Mouse (Mus musculus): ENCODE measurements around the gene Atp5d. TPM values are rescaled to one million over a fixed set of nuclear protein-coding genes. Genes with fewer than 3 reads are reported as not detected.
A peak's percentile ranks its signal among the peaks of the same experiment; 100 is the strongest.

The Atp5d gene
- 1,000 to 10,000 TPM; 1,058 to 1,125 TPM for total RNA-seq (2021)

DNA sequence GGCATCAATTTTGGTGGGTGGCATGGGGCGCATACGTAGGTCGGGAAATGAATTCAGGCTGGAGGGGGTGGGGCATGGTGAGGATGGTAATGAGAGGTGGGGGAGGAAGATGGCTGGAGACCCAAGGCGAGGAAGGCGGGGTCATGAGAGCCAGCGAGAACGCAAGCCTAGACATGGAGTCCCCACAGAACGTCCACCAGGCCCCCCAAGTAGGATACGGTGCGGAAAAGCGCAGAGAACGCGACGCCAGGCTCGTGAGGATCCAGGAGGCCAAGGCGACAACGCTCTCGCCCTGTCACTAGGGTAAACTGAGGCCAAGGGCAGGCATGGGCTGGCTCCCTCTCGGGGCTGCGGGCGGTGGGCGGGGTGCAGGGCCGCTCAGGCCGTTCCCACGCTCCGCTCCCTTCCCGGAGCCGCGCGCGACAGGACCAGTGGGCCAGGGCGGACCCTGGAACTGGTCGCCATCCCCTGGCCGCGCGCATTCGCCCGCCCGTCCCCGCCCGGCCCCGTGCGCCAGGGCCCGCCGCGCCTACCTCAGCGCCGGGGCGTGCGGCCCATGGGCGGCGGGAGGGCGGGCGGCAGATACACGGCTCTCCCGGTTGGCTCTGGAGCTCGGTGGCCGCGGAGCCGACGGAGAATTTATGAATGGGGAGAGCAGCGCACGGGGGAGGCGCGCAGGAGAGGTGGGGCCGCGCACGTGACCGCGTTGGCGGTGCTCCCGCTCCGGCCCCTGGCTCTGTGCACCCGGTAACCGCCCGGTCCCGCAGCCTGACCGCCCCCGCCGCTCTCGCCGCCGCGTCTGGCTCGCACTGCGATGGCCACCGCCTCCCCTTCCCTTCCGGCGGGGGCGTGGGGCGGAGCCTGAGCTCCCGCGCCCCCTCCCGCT lies at the start of gene Atp5d:
TSS of gene Atp5d (plus strand) at position 80 of the 886 bp plus-strand sequence.
- intact Hi-C loops (cut with DNase I): no loop called here
- peak; percentile 64 to 70 for DNase-seq

DNA sequence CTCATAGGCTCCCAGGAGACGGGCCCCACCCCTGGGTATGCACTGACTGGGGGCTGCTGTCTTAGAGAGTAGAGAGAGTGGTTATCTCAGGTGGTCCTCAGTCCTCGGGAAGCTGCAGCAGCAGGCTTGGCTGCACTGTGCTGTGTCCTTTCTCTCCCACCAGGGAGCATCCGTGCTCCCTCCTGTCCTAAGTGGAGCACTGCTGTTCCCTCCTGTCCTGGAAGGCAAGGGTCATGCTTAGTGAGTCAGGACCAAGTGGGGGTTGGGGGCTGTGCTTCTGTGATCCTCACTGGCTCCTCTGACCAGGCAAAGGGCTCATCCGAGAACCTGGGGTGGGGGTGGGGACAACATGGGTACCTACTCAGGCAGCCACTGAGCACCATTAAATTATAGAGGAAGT lies 49.3 kb upstream of the Atp5d start:
- intact Hi-C loops (cut with DNase I): no loop called here
- no peak for DNase-seq

DNA sequence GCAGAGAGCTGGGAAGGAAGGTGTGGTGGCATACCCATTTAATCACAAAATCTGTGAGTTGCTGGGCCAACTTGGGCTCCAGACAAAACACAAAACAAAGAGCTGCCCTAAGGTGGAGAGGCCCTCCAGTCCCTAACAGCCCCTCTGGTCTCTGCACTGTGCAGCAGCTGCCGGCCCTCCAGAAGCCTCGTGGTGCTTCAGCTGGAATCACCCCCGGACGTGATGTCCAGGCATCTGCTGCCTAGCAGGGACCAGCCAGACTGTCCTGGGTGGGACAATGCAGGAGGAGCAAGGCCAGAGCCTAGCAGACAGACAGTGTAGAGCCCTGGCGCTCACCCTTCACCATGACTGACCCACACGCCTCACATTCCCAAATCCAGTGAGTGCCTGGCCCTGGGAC lies 46.9 kb upstream of the Atp5d start:
- intact Hi-C loops (cut with DNase I): no loop called here
- DNase-seq: no peak

DNA sequence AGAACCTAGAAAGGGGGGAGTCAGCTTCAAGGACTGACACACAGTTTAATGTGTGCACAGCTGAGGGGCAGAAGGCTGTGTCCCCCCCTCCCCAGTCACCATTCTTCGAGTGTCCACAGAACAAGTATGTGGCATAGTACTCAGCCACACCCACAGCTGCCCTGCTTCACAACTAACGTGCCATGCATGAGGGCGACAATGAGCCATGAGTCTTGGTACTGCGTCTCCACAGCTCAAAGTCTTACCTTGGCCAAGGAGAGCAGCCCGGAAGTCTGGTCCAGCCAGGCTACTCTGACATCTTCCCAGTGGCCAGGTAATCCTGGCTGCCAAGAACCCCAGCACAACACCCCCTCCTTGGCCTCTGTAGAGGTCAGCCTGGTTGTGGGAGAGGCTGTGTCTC lies 45.7 kb upstream of the Atp5d start:
- DNase-seq: no peak
- intact Hi-C loops (cut with DNase I): no loop called here

DNA sequence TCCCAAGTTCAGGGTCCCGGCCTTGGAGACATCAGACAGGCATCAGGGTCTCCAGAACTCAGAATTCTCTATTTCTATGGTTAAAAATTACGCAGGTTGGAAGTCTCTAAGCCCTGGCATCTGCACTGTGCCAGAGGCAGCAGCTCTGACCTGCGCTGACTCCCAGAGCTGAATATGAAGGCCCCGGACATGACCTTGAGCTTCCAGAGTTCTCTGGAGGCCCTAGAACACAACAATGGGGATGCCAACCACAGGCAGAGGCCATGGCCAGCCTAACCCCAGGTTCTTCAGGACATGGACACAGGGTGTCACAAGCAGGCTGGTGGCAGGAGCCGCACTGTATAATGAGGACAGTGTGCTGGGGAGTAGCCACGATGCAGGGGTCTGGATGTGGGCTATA lies 44.3 kb upstream of the Atp5d start:
- no peak for DNase-seq
- intact Hi-C loops (cut with DNase I): no loop called here

DNA sequence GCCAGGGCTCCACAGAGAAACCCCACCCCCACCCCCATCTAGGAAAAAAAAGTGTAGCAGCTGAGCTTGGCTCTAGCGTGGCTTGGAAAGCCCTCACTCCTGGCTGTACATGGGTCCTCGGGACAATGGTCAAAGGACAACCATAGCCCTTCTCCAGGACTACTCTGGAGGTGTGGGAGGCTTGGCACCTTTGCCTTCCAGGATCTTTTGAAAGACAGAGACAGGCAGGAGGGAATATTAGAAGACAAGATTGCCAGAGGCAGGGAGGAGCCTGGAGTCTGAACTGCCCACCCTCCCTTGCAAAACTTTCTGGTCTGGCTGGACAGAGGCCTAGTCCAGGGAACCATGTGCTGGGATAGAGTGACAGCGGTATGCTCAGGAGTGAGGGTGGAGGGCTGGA lies 43.7 kb upstream of the Atp5d start:
- DNase-seq: no peak
- intact Hi-C loops (cut with DNase I): no loop called here

DNA sequence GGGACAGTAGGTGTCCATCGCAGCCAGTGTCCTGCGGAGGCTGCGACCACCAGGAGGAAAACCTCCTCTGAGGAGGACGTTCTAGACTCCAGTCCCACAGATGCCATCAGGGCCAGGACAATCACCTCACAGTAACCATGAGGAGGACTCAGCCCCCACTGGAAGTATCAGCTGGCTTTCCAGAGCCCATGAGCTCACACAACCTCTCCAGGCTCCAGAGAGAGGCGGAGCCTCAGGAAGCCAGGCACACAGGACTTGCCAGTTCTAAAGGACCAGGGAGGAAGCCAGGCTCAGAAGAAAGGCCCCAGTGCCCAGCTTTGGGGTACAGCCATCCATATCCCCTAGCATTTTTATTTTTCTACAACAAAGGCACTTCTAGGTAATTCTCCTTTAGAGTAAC lies 42.9 kb upstream of the Atp5d start:
- DNase-seq: peak in 1 of 2 experiments; percentile 58
- intact Hi-C loops (cut with DNase I): no loop called here

DNA sequence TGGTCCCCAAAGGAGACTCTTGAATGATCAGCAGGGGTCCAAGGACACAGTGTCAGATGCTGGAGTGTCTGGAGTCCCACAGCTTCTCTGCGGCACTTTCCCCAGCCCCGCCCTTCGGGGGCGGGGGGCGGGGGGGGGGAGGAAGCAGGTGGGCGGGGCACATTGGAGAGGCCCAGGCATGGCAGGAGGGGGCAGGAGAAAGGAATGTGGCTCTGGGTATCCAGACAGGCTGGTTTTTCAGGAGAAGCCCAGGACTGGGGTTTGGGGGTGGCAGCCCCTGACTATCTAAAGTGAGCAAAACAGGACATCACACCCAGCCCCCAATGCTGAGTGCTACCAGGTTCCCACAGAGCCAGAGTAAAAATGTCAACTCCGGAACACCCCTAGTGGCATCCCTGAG lies 41.2 kb upstream of the Atp5d start:
- intact Hi-C loops (cut with DNase I): no loop called here

DNA sequence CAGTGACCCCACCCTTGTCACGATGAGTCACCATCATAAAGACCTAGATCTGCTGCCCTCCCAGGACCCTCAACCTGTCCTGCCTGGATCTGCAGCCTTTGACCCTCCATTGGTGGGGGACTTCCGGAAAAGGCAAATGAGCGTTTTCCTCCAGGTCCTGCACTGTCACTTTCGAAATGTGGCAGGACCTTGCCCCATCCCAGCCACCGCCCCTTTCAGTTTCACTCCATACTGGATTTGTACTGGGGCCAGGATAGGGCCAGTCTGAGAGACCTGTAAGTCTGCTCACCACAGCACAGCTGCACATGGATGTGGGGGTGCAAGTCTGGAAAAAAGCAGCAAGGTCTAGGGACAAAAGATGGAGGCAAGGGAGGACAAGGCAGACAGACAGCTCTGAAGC lies 39.8 kb upstream of the Atp5d start:
- intact Hi-C loops (cut with DNase I): loop anchor here (1.0 kb wide), 1 partner anchor 8 kb away; no protein-coding TSS in a partner anchor
- no peak for DNase-seq

More for the DNA sequence above, 41.2 kb upstream of the Atp5d start:
- DNase-seq: no peak

DNA sequence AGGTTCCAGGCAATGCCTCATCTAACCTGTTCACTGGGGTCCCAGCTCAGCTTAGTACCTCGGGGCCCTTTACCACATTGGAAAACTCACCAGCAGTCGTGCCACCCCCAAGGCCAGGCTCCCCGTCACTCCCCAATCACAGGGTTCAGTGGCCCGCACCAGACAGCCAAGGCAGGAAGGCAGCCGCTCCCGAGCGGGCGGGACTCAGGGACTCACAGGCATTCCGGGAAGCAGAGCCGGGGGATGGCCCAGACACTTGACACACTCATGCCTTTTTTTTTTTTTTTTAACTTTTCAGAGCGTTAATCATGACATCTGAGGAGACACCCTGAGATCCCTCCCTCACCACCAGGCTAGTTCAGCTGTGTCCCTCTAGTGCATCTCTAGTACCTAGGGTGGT lies 37.5 kb upstream of the Atp5d start:
- peak in 1 of 2 experiments; percentile 50 for DNase-seq
- intact Hi-C loops (cut with DNase I): loop anchor here (2.0 kb wide), 1 partner anchor 28 kb away; no protein-coding TSS in a partner anchor

DNA sequence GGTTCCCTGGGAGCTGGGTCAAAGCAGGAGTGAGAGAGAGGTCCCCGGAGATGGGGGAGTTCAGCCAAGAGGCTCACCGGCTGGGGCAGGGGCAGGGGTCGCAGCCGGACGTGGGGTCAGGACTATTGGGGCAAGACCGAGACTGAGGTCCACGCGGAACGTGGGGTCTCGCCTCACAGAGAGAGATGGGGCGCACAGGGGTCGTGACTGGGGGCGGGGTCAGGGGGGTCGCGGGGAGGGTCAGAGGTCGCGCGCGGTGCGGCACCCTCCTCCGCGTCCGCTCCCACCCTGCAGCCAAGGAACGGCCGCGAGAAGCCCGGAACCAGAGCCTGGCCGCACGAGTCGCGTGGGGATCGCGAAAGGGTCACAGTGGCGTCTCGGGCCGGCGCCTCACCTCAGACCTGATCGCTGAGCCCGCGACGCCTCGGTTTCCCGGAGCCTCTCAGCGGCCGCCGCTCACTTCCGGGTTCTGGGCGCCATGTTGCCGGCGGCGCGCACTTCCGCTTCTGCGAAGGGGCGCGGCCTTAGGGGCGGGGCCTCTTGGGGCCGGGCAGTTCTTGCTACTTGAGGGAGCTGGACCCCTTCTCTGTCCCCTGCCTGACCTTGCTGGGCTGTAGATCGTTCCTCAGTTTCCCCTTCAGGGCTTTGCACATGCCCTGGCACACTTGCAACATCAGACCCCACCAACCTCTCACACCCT lies 36.1 kb upstream of the Atp5d start:
- intact Hi-C loops (cut with DNase I): no loop called here
- peak; percentile 90 to 92 for DNase-seq

DNA sequence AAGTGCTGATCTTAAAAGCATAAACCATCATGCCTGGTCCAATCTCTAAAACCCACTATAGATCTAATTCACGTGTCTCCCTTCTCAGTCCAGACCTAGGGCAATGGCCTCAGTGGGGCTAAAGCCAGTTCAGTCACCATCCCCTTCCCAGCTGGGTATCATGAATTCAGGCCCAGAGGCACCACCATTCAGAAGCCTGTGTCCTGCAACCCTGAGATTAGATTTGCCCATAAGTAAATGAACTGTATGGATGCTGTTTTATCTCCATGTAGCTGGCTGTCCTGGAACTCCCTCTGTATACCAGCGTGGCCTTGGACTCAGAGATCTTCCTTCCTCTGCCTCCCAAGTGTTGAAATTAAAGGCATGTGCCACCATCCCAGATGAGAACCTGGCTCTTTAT lies 35.4 kb upstream of the Atp5d start:
- intact Hi-C loops (cut with DNase I): no loop called here

DNA sequence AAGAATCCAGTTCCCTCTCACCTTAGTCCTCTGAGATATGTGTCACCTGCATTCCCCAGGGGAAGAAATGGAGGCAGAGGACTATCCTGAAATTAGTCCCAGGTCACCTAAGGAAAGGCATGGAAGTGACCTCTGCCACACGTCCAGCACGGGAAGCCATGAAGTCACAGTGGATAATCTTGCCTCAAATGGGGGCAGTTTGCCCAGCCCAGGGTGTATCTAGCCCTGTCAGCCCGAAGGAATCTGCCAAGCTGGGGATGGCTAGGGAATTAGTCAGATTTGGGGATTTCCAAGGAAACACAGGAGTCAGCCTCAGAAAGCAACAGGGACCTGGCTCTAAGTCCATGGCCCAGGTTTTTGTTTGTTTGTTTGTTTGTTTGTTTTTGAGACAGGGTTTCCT lies 34.3 kb upstream of the Atp5d start:
- intact Hi-C loops (cut with DNase I): no loop called here
- no peak for DNase-seq

More for the DNA sequence above, 35.4 kb upstream of the Atp5d start:
- no peak for DNase-seq

DNA sequence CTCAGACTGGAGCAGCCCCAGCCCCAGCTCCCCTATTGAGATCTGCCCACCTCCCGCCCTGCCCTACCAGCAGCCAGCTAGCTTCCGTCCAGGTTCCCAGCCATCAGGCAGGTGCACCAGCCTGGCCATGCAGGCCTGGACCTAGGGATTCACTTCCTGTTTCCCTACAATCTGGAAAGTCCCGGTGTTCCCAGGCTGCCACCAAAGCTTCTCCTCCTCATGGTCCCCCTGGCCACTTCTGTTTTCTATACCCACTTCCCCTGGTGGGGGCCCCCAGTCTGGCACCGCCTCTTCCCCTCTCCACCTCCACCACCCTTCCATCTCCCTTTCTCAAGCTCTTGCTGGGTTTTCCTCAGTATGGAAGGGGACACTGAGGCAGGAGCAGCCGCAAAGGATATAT lies 33.0 kb upstream of the Atp5d start, which contains the start of gene Sbno2:
TSS of gene Sbno2 (minus strand) at position 112 of the 400 bp plus-strand sequence.
- intact Hi-C loops (cut with DNase I): no loop called here
- no peak for DNase-seq

DNA sequence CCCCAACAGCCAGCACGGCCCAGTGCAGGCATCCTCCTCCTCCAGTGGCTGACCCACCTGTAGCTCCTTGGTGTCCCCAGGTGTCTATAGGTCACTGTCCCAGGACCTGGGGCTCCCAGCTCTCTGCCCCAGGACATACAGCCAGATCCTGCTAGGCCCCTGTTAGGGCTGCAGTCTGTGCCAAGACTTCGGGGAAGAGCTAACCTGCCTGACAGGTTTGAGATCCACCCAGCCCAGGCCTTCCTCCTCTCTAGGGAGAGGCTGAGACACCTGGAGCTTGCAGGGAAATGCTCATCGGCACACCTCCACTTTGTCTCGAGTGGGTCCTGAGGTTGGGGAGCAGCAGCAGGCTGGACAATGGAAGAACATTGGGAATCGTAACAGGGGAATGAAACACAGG lies 32.5 kb upstream of the Atp5d start:
- DNase-seq: no peak

DNA sequence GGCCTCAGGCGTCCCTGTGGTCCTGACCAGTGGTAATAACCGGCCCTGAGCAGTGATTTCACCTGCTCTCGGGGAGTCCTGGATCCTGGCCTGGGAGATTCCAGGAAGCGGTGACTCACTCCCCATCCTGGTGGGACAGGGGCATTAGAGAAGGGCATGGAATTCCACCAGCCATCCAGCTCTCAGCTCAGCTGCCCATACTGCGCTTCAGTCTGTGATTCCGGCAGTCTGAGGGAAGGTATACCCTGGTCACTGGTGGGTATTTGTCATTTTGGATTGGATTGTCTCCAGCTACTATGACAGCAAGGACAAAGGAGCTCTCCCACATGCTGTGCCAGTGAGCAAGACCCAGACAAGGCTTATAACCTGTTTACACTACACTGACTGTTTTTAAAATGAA lies 30.8 kb upstream of the Atp5d start:
- DNase-seq: no peak
- intact Hi-C loops (cut with DNase I): no loop called here

More for the DNA sequence above, 32.5 kb upstream of the Atp5d start:
- intact Hi-C loops (cut with DNase I): no loop called here

DNA sequence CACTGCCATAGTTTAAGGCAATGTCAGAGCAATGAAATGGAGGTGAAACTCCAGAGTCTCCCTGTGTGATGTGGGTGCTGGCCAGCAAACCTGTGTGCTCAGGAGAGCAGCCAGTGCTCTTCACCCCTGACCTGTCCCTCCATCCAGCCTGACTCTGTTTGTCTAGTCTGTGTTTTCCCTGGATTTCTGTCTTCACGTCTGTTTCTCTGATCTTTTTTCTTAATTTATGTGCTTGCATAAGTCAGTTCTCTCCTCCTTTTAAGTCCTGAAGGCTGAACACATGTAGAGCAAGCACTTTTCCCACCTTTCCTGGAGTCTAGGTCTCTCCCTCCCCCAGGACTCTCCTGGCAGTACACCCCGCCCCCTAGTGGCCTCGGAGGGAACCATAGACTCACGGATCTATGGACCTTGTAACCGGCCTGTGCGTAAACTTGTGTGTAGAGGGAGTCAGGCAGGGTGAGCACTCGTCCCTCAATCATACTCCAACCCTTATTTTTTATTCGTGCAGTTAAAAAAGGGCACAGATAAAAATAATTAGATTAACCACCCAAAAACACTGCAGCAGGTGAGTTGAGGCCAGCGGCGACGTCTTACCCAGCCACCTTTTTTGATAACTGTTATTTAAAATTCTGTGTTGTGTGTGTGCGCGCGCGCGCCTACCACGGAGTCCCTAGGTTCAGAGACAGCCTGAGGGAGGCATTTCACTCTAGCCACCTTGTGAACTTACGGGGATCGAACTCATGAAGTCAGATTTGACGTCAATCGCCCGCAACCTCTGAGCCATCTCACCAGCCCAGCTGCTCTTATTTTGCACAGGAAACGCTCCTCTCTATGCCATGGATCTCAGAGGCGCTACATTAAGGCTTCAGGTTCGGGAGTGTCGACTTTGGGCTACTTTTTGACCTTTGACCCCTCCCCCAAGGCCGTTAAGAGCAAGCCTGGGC lies 23.8 kb upstream of the Atp5d start:
- intact Hi-C loops (cut with DNase I): loop anchor here (2.0 to 5.0 kb wide), 4 partner anchors 42 to 126 kb away; partner anchors contain the start of gene Cnn2
- peak; percentile 94 to 96 for DNase-seq

DNA sequence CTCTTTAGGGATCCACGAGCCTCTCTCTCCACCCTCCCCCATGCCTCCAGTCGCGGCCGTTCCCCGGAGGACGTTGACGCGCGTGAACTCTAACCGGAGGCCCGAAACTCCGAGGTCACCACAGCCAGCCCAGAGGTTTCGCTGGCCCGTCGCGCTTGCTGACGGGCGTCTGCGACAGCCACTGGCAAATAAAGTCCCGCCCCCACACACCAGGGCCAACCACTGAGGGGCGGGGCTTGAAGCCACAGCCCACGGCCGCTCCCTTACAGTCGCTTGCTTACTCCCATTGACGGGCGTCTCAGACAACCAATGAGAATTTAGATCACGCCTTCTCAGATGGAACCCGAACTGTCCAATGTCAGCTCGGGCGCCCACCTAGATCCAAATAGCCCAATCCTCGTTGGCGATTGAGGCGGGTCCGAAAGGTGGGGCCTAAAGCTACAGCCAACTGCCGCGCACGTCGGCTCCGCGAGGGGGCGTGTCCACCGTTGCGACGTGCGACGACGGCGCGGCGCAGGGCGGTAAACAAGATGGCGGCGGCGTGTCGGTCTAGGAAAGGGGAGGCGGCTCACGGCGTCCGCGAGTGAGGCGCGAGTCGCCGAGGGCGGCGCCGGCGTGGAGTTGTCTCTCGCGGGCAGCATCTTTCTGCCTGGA lies 23.0 kb upstream of the Atp5d start, which contains the start of gene Stk11:
TSS of gene Stk11 (plus strand) at position 514 of the 654 bp plus-strand sequence.
- peak; percentile 100 for DNase-seq
- intact Hi-C loops (cut with DNase I): loop anchor here (2.0 kb wide), 2 partner anchors 61 to 127 kb away; partner anchors contain the start of gene Cnn2

DNA sequence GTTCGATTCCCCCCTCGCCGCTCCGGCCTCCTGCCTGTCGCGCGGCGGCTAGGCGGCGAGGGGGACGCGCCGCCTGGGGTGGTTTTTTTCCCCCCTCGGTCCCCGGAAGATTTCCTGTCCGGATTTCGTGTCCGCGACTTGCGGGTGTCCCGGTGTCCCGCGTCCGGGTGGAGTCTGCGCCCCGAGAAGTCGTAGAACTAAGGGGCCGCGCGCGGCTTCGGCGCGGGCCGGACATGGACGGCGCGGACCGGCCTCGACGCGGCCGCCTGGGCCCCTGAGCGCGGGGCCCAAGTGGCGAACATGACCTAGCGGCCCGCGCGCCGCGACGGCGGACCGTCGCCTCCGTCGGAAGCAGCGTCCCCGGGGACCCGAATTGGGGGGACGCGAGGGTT lies 22.5 kb upstream of the Atp5d start:
- intact Hi-C loops (cut with DNase I): loop anchor here (2.0 kb wide), 3 partner anchors 25 to 127 kb away; partner anchors contain the start of genes Cbarp and Cnn2
- no peak for DNase-seq

DNA sequence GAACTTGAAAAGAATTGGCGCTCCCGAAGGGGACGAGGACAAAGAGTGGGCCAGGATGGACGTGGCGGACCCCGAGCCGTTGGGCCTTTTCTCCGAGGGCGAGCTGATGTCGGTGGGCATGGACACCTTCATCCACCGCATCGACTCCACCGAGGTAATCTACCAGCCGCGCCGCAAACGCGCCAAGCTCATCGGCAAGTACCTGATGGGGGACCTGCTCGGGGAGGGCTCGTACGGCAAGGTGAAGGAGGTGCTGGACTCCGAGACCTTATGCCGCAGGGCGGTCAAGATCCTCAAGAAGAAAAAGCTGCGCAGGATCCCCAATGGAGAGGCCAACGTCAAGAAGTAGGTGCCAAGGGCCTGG lies 21.9 kb upstream of the Atp5d start:
- no peak for DNase-seq
- intact Hi-C loops (cut with DNase I): loop anchor here (2.0 kb wide), 1 partner anchor 24 kb away; the partner anchor contains the start of gene Cbarp

Data from heart, postnatal 10 days (tissue).